8 mouse cellular contexts compared by ENCODE assay signal in the genomic region with DNA sequence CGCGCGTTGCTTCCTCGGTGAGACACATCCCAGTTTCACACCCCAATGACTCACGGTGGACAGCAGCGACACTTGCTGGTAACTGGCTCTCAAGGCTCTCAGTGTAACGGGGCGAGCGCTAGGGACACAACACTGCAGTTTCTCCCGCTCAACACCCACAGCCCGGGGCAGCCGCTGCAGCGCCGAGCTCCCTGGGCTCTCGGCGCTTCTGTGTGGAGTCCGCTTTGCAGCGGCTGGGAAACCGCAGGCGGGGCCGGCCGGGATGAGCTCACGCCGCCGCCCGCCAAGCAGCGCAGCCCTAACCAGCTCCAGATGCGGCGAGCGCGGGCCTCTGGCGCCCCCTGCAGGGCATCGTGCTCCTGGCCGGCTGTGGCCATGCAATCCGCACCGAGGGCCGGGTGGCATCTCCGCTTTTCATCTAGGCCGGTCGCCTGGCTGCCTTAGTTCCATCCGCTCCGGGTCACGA. TPM values are rescaled to one million over a fixed set of nuclear protein-coding genes. Genes with fewer than 3 reads are reported as not detected.
DNase-seq lines count a peak whose midpoint lies in the region; ATAC-seq lines count a peak whose summit lies in the region.

No protein-coding gene starts in this region.

- peak overlapping the region; percentile 95 for H3K4me2 ChIP-seq in heart, embryonic 14.5 days (ENCODE audit: low read length)
- peak overlapping the region; percentile 74 for H3K4me2 ChIP-seq in liver, embryonic 13.5 days
- peak overlapping the region; percentile 84 for H3K4me2 ChIP-seq in stomach, embryonic 16.5 days (ENCODE audit: low read depth, low read length)

- peak overlapping the region; percentile 75 for H3K9ac ChIP-seq in heart, embryonic 14.5 days (ENCODE audit: low read length)
- peak overlapping the region; percentile 62 for H3K9ac ChIP-seq in liver, embryonic 13.5 days
- peak overlapping the region; percentile 71 for H3K9ac ChIP-seq in stomach, embryonic 16.5 days (ENCODE audit: low read length)

- no peak overlapping the region for H3K27ac ChIP-seq in brown adipose tissue, adult 24 weeks (replicated peaks; ENCODE audit: low read depth, low read length)
- peak overlapping the region; percentile 60 to 77 for H3K27ac ChIP-seq in heart, embryonic 14.5 days (replicated peaks in 1 of 2; ENCODE audit: control insufficient read depth in 1 of 2, insufficient read depth in 1 of 2, low read depth in 2 of 2, low read length in 2 of 2)
- 0 out of 2 replicates have a peak overlapping the region, but pooled peaks have one; percentile 53 for H3K27ac ChIP-seq in liver, embryonic 13.5 days
- H3K27ac ChIP-seq in stomach, embryonic 16.5 days (ENCODE audit: low read length): peak overlapping the region; percentile 13; the same call in 1 of the 2 replicates

- peak; percentile 85 for ATAC-seq in heart, embryonic 14.5 days (ENCODE audit: insufficient number of reproducible peaks, insufficient read depth, low FRiP score, low read depth)
- ATAC-seq in liver, embryonic 13.5 days (ENCODE audit: low read depth): peak; percentile 88
- ATAC-seq in stomach, embryonic 16.5 days (ENCODE audit: insufficient read depth, low FRiP score): peak; percentile 92

- peak overlapping the region; percentile 54 for H3K4me3 ChIP-seq in brown adipose tissue, adult 24 weeks (ENCODE audit: insufficient read depth, low read depth, low read length)
- H3K4me3 ChIP-seq in heart, embryonic 14.5 days (ENCODE audit: control insufficient read depth in 1 of 2, insufficient read depth in 1 of 2, low read depth in 1 of 2, low read length in 2 of 2): peak overlapping the region; percentile 48 to 57
- H3K4me3 ChIP-seq in liver, embryonic 13.5 days (replicated peaks): peak overlapping the region; percentile 54
- peak overlapping the region; percentile 46 for H3K4me3 ChIP-seq in stomach, embryonic 16.5 days (replicated peaks; ENCODE audit: low read length)

- H3K36me3 ChIP-seq in heart, embryonic 14.5 days (ENCODE audit: control insufficient read depth, insufficient read depth, low read length): no peaks in the 10 kb centered on the region
- H3K36me3 ChIP-seq in liver, embryonic 13.5 days: no peaks in the 10 kb centered on the region
- H3K36me3 ChIP-seq in stomach, embryonic 16.5 days (ENCODE audit: control insufficient read depth, insufficient read depth, low read length): no peaks in the 10 kb centered on the region

- H3K9me3 ChIP-seq in heart, embryonic 14.5 days (ENCODE audit: control insufficient read depth, low read length): no peaks in the 10 kb centered on the region
- H3K9me3 ChIP-seq in liver, embryonic 13.5 days (replicated peaks): no peaks in the 10 kb centered on the region
- H3K9me3 ChIP-seq in stomach, embryonic 16.5 days (replicated peaks; ENCODE audit: control insufficient read depth, low read length): no peaks in the 10 kb centered on the region

- WGBS in heart, embryonic 14.5 days: under 1% methylated on average over 40 of the region's 43 CpGs
- WGBS in liver, embryonic 13.5 days (ENCODE audit: insufficient replicate concordance): under 1% methylated on average over 43 of the region's 43 CpGs
- 0% methylated on average over 43 of the region's 43 CpGs for WGBS in stomach, embryonic 16.5 days

- H3K4me1 ChIP-seq in brown adipose tissue, adult 24 weeks (ENCODE audit: control insufficient read depth, insufficient read depth, insufficient read length, low read length): no peaks in the 10 kb centered on the region
- H3K4me1 ChIP-seq in heart, embryonic 14.5 days (ENCODE audit: control insufficient read depth in 2 of 2, insufficient read depth in 2 of 2, low read length in 2 of 2): peaks cover 13 to 27% of the 10 kb centered on the region in 2 experiments
- peaks cover 17% of the 10 kb centered on the region for H3K4me1 ChIP-seq in liver, embryonic 13.5 days (replicated peaks)
- H3K4me1 ChIP-seq in stomach, embryonic 16.5 days (ENCODE audit: control insufficient read depth, insufficient read depth, low read length): 0 out of 2 replicates have a peak, but pooled peaks cover 5% of the 10 kb centered on the region

- peak; percentile 92 for DNase-seq in CD4-positive, CD25-positive, alpha-beta regulatory T cell, adult 2 months (ENCODE audit: low read depth, low spot score)
- DNase-seq in fibroblast of lung, adult 2 months (ENCODE audit: low read depth): peak; percentile 87
- peak; percentile 96 for DNase-seq in kidney, postnatal 14 days
- DNase-seq in liver, embryonic 13.5 days: peak; percentile 77
- peak; percentile 99 for DNase-seq in neural tube, embryonic 10.5 days (ENCODE audit: extremely low spot score, low spot score)

- H3K27me3 ChIP-seq in heart, embryonic 14.5 days (ENCODE audit: control insufficient read depth, insufficient read depth, low read length): no peaks in the 10 kb centered on the region
- H3K27me3 ChIP-seq in liver, embryonic 13.5 days: peaks cover 34% of the 10 kb centered on the region
- no peaks in the 10 kb centered on the region for H3K27me3 ChIP-seq in stomach, embryonic 16.5 days (ENCODE audit: control insufficient read depth, insufficient read depth, low read length)

RNA-seq across cellular contexts. Expression of gene Prss42, which starts 16.7 kb away (rescaled TPM):
- polyA plus RNA-seq in brown adipose tissue, adult 24 weeks (2012; ENCODE audit: insufficient read depth, insufficient read length, missing spikeins): not detected in 2 replicates
- not detected in 2 replicates for polyA plus RNA-seq in heart, embryonic 14.5 days (2014; fragmentation: Nextera tagmentation; extraction: Ambion mirVana)
- polyA plus RNA-seq in liver, embryonic 13.5 days (2015; fragmentation: Nextera tagmentation; extraction: Ambion mirVana): not detected in 2 replicates
- polyA plus RNA-seq in stomach, embryonic 16.5 days (2015; fragmentation: Nextera tagmentation; extraction: Ambion mirVana): not detected in 2 replicates

RNA-seq across cellular contexts. Expression of gene Prss44, which starts 32.5 kb away (rescaled TPM):
- polyA plus RNA-seq in brown adipose tissue, adult 24 weeks (2012; ENCODE audit: insufficient read depth, insufficient read length, missing spikeins): not detected in 2 replicates
- not detected in 2 replicates for polyA plus RNA-seq in heart, embryonic 14.5 days (2014; fragmentation: Nextera tagmentation; extraction: Ambion mirVana)
- not detected in 2 replicates for polyA plus RNA-seq in liver, embryonic 13.5 days (2015; fragmentation: Nextera tagmentation; extraction: Ambion mirVana)
- polyA plus RNA-seq in stomach, embryonic 16.5 days (2015; fragmentation: Nextera tagmentation; extraction: Ambion mirVana): not detected in 2 replicates

RNA-seq across cellular contexts. Expression of gene Pth1r, which starts 34.3 kb away (rescaled TPM):
- 23.3 and 25.4 TPM in 2 replicates for polyA plus RNA-seq in brown adipose tissue, adult 24 weeks (2012; ENCODE audit: insufficient read depth, insufficient read length, missing spikeins)
- 22.2 and 23.9 TPM in 2 replicates for polyA plus RNA-seq in heart, embryonic 14.5 days (2014; fragmentation: Nextera tagmentation; extraction: Ambion mirVana)
- 4.7 and 5.8 TPM in 2 replicates for polyA plus RNA-seq in liver, embryonic 13.5 days (2015; fragmentation: Nextera tagmentation; extraction: Ambion mirVana)
- 17.5 and 17.9 TPM in 2 replicates for polyA plus RNA-seq in stomach, embryonic 16.5 days (2015; fragmentation: Nextera tagmentation; extraction: Ambion mirVana)

RNA-seq across cellular contexts. Expression of gene Myl3, which starts 39.6 kb away (rescaled TPM):
- 17.2 and 23.5 TPM in 2 replicates for polyA plus RNA-seq in brown adipose tissue, adult 24 weeks (2012; ENCODE audit: insufficient read depth, insufficient read length, missing spikeins)
- polyA plus RNA-seq in heart, embryonic 14.5 days (2014; fragmentation: Nextera tagmentation; extraction: Ambion mirVana): 4,569 and 4,875 TPM in 2 replicates
- polyA plus RNA-seq in liver, embryonic 13.5 days (2015; fragmentation: Nextera tagmentation; extraction: Ambion mirVana): 0.56 and 5.4 TPM in 2 replicates
- polyA plus RNA-seq in stomach, embryonic 16.5 days (2015; fragmentation: Nextera tagmentation; extraction: Ambion mirVana): 0.59 and 12.9 TPM in 2 replicates

RNA-seq across cellular contexts. Expression of gene Prss43, which starts 45.2 kb away (rescaled TPM):
- polyA plus RNA-seq in brown adipose tissue, adult 24 weeks (2012; ENCODE audit: insufficient read depth, insufficient read length, missing spikeins): not detected in 2 replicates
- polyA plus RNA-seq in heart, embryonic 14.5 days (2014; fragmentation: Nextera tagmentation; extraction: Ambion mirVana): not detected in 2 replicates
- polyA plus RNA-seq in liver, embryonic 13.5 days (2015; fragmentation: Nextera tagmentation; extraction: Ambion mirVana): not detected in 2 replicates
- polyA plus RNA-seq in stomach, embryonic 16.5 days (2015; fragmentation: Nextera tagmentation; extraction: Ambion mirVana): not detected in 2 replicates
